Mouse (Mus musculus) heart, postnatal 25 days (tissue): ENCODE results near the gene Pttg1ip. TPM values are rescaled to one million over a fixed set of nuclear protein-coding genes. Genes with fewer than 3 reads are reported as not detected.

Source experiments
- DNase-seq: peaks from one replicate; pipeline ENCODE4 v3.0.0; 2022; ENCODE audit warnings: low spot score
- intact Hi-C: fragments of 180-260 bp; cut with DNase I; formaldehyde crosslinking; loops from one replicate; pipeline ENCODE4 v1.15.1; 2025
- total RNA-seq, 2 experiments: library from RNA; stranded (reverse); gene quantifications; 2 replicates each; pipeline ENCODE4 v1.2.3; 2021

Gene Pttg1ip
- total RNA-seq, 2 experiments from 2014 or later = 124 to 138 TPM

- intact Hi-C loops = loop anchor here (2.0 kb wide), 1 partner anchor 17 kb away; no protein-coding TSS in a partner anchor
- no peak for DNase-seq
Measured at GRCm38 (mm10) chr10:77604111-77604510, 22.6 kb downstream of the Pttg1ip start.

GRCm38 (mm10) chr10:77604958-77605357 lies 23.4 kb downstream of the Pttg1ip start:
- intact Hi-C loops = loop anchor here (2.0 kb wide), 1 partner anchor 18 kb away; no protein-coding TSS in a partner anchor
- DNase-seq = no peak

GRCm38 (mm10) chr10:77605368-77605767 lies 23.8 kb downstream of the Pttg1ip start:
- intact Hi-C loops = loop anchor here (2.0 kb wide), 1 partner anchor 19 kb away; no protein-coding TSS in a partner anchor
- no peak for DNase-seq

- intact Hi-C loops = loop anchor here (2.0 kb wide), 1 partner anchor 19 kb away; no protein-coding TSS in a partner anchor
- peak; percentile 94 for DNase-seq
Measured at GRCm38 (mm10) chr10:77605908-77606826, 24.6 kb downstream of the Pttg1ip start, which contains the start of the genes Sumo3 and Gm49325. Sumo3 (plus strand) TSS chr10:77606097. Gm49325 (plus strand) TSS chr10:77606197.

GRCm38 (mm10) chr10:77606855-77607254 lies 25.3 kb downstream of the Pttg1ip start:
- intact Hi-C loops = no loop called here
- DNase-seq = no peak

GRCm38 (mm10) chr10:77607441-77607840 lies 25.9 kb downstream of the Pttg1ip start:
- intact Hi-C loops = no loop called here
- no peak for DNase-seq

- DNase-seq = no peak
- intact Hi-C loops = no loop called here
Measured at GRCm38 (mm10) chr10:77608589-77608988, 27.1 kb downstream of the Pttg1ip start.

- intact Hi-C loops = no loop called here
- DNase-seq = no peak
Measured at GRCm38 (mm10) chr10:77610221-77610961, 28.9 kb downstream of the Pttg1ip start.

GRCm38 (mm10) chr10:77613409-77613808 lies 31.9 kb downstream of the Pttg1ip start:
- peak; percentile 66 for DNase-seq
- intact Hi-C loops = no loop called here

- intact Hi-C loops = no loop called here
- DNase-seq = no peak
Measured at GRCm38 (mm10) chr10:77615647-77616046, 34.1 kb downstream of the Pttg1ip start.

GRCm38 (mm10) chr10:77616166-77616565 lies 34.6 kb downstream of the Pttg1ip start:
- DNase-seq = no peak
- intact Hi-C loops = no loop called here

- no peak for DNase-seq
- intact Hi-C loops = no loop called here
Measured at GRCm38 (mm10) chr10:77616926-77617325, 35.4 kb downstream of the Pttg1ip start.

GRCm38 (mm10) chr10:77621546-77621945 lies 40.0 kb downstream of the Pttg1ip start:
- DNase-seq = no peak
- intact Hi-C loops = loop anchor here (5.0 to 10.0 kb wide), 2 partner anchors 39 to 543 kb away; partner anchors contain the start of genes D10Jhu81e and Pttg1ip

GRCm38 (mm10) chr10:77622055-77622988 lies 40.8 kb downstream of the Pttg1ip start, which contains the start of gene Ube2g2:
Ube2g2 (plus strand) TSS chr10:77622275.
- intact Hi-C loops = loop anchor here (5.0 to 10.0 kb wide), 2 partner anchors 40 to 542 kb away; partner anchors contain the start of genes D10Jhu81e and Pttg1ip
- peak; percentile 89 for DNase-seq

- DNase-seq = peak; percentile 72
- intact Hi-C loops = loop anchor here (5.0 to 10.0 kb wide), 2 partner anchors 41 to 542 kb away; partner anchors contain the start of genes D10Jhu81e and Pttg1ip
Measured at GRCm38 (mm10) chr10:77623069-77623492, 41.6 kb downstream of the Pttg1ip start.

- intact Hi-C loops = loop anchor here (5.0 to 10.0 kb wide), 2 partner anchors 42 to 541 kb away; partner anchors contain the start of genes D10Jhu81e and Pttg1ip
Measured at GRCm38 (mm10) chr10:77623639-77624400, 42.3 kb downstream of the Pttg1ip start.

GRCm38 (mm10) chr10:77624570-77624995 lies 43.1 kb downstream of the Pttg1ip start:
- DNase-seq = peak; percentile 67
- intact Hi-C loops = loop anchor here (5.0 to 10.0 kb wide), 2 partner anchors 42 to 540 kb away; partner anchors contain the start of genes D10Jhu81e and Pttg1ip

More at GRCm38 (mm10) chr10:77623639-77624400, 42.3 kb downstream of the Pttg1ip start:
- no peak for DNase-seq

- no peak for DNase-seq
- intact Hi-C loops = loop anchor here (5.0 to 10.0 kb wide), 4 partner anchors 101 to 539 kb away; partner anchors contain the start of genes D10Jhu81e, Fam207a and Gm10100
Measured at GRCm38 (mm10) chr10:77626036-77626435, 44.5 kb downstream of the Pttg1ip start.
